Mouse (Mus musculus): ENCODE results near the gene Olfr857. TPM values are rescaled to one million over a fixed set of nuclear protein-coding genes. Genes with fewer than 3 reads are reported as not detected.
"Not testable (repeated sequence)": the region's sequence is repeated elsewhere in the genome, so short reads cannot be mapped to it uniquely, and the experiment has no call there.

Olfr857 gene
- not detected in 2 replicates for total RNA-seq (2014; rRNA removed)
- not detected in 2 replicates for polyA plus RNA-seq (2015; fragmentation: Nextera tagmentation; extraction: Ambion mirVana)

DNA sequence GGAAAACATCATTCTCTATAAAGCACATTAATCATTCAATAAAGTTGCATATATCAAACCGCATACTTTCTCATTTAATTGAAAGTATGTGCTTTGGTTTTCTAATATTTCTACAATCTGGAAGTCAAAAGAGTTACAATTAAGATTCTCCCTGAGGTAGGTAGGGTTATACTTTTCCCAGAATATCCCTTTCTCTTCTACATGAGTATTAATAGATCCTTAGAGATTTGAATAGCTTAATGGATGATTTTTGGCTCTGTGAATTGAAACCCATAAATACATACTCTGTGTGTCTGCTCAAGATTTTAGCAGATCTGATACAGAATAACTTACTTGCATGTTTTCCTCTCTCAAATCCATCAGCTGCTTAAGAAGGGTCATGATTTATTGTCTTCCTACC lies at the start of gene Olfr857:
Gene Olfr857 (plus strand): TSS at position 301 of the 400 bp plus-strand sequence.
- DNase-seq (no peak), ATAC-seq (no peak)
- WGBS = 85% methylated on average over 1 of the region's 1 CpGs
- Histone ChIP-seq H3K27ac (ENCODE audit: low read depth, low read length) (no peak within 1 kb of the TSS), H3K4me3 (ENCODE audit: low read depth, low read length) (no peak within 1 kb of the TSS), H3K4me1 (ENCODE audit: insufficient read depth) (no peaks in the 10 kb centered on the region), H3K9ac (no peak within 1 kb of the TSS), H3K27me3 (ENCODE audit: insufficient read depth, low read length) (no peaks in the 10 kb centered on the region), H3K36me3 (ENCODE audit: insufficient read depth) (no peaks in the 10 kb centered on the region), H3K9me3 (ENCODE audit: low read length) (no peaks in the 10 kb centered on the region), H3K4me2 (ENCODE audit: low read depth) (no peak within 1 kb of the TSS)
- no peak for TF ChIP-seq CTCF (IDR thresholded peaks at IDR 0.05; ENCODE audit: low read depth)

DNA sequence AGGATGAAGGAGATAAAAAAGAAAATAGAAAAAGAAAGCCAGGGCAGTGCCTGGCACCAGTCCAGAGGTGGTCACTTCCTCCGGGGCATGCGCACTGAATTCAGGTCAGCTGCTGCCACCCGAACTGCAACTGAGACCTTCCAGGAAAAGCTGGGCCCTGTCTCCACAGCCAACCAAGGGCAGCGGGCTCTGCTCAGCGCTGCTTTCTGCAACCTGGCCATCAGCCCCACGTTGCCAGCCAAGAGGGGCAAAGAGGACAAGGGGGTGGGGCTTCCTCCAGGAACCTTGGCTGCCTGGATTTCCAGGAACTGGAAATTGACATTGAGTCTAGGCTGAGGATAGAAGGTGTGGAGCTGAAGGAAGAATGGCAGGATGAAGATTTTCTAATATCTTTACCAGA lies 19.0 kb upstream of the Olfr857 start:
- H3K4me1 ChIP-seq (ENCODE audit: insufficient read depth) = no peaks in the 10 kb centered on the region
- H3K9me3 ChIP-seq (ENCODE audit: low read length) = no peaks in the 10 kb centered on the region
- TF ChIP-seq CTCF (IDR thresholded peaks at IDR 0.05; ENCODE audit: low read depth) = no peak
- DNase-seq (no peak), ATAC-seq (no peak)
- H3K9ac ChIP-seq = no peak overlapping the region
- no peak overlapping the region for H3K27ac ChIP-seq (ENCODE audit: low read depth, low read length)
- no peaks in the 10 kb centered on the region for H3K27me3 ChIP-seq (ENCODE audit: insufficient read depth, low read length)
- no peak overlapping the region for H3K4me2 ChIP-seq (ENCODE audit: low read depth)
- 87% methylated on average over 6 of the region's 6 CpGs for whole genome bisulfite sequencing
- H3K36me3 ChIP-seq (ENCODE audit: insufficient read depth) = no peaks in the 10 kb centered on the region
- H3K4me3 ChIP-seq (ENCODE audit: low read depth, low read length) = no peak overlapping the region

DNA sequence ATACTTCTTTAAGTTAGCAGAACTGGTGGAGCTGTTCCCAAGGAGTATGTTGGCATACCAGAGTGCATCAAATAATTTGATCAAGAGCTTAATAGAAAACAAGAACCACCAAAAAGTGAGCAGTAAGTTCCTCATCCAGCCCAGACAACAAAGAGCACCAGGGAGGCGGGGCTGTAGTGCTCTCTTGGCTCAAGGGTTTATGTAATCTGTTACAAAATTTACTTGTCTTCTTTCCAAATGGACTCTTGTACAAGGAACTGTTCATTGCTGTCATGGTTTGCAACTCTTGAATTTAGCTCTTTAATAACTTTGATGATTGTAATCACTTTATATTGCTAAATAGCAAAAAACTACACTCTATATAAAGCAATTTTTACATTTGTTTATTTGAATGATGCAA lies 17.8 kb upstream of the Olfr857 start:
- H3K9ac ChIP-seq = no peak overlapping the region
- no peak for TF ChIP-seq CTCF (IDR thresholded peaks at IDR 0.05; ENCODE audit: low read depth)
- no peak overlapping the region for H3K4me3 ChIP-seq (ENCODE audit: low read depth, low read length)
- no peaks in the 10 kb centered on the region for H3K27me3 ChIP-seq (ENCODE audit: insufficient read depth, low read length)
- no peaks in the 10 kb centered on the region for H3K9me3 ChIP-seq (ENCODE audit: low read length)
- no peaks in the 10 kb centered on the region for H3K4me1 ChIP-seq (ENCODE audit: insufficient read depth)
- no peak overlapping the region for H3K27ac ChIP-seq (ENCODE audit: low read depth, low read length)
- no peaks in the 10 kb centered on the region for H3K36me3 ChIP-seq (ENCODE audit: insufficient read depth)
- ATAC-seq = no peak
- WGBS = 91% methylated on average over 1 of the region's 1 CpGs
- DNase-seq = no peak
- H3K4me2 ChIP-seq (ENCODE audit: low read depth) = no peak overlapping the region

DNA sequence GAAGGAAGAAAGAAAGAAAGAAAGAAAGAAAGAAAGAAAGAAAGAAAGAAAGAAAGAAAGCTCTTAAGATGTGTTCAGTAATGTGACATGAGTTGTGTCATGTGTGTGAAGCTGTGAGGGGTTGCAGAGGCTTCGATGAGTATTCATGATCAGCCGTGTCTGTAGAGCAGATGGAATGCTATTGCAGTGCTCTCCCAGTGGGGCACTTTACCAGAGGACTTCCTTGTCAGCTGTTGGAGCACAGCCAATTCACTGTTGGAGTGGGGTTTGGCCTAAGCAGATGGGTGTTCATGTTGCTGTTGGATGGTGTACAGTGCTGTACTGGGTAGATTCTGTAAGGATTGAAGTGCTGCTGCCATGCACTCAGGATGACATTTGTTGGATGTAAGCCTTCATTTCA lies 16.8 kb upstream of the Olfr857 start:
- WGBS = 82% methylated on average over 2 of the region's 2 CpGs
- Histone ChIP-seq H3K4me2 (ENCODE audit: low read depth) (no peak overlapping the region), H3K36me3 (ENCODE audit: insufficient read depth) (no peaks in the 10 kb centered on the region), H3K27ac (ENCODE audit: low read depth, low read length) (no peak overlapping the region), H3K9me3 (ENCODE audit: low read length) (no peaks in the 10 kb centered on the region), H3K4me1 (ENCODE audit: insufficient read depth) (no peaks in the 10 kb centered on the region), H3K9ac (no peak overlapping the region), H3K4me3 (ENCODE audit: low read depth, low read length) (no peak overlapping the region), H3K27me3 (ENCODE audit: insufficient read depth, low read length) (no peaks in the 10 kb centered on the region)
- TF ChIP-seq CTCF (IDR thresholded peaks at IDR 0.05; ENCODE audit: low read depth) = no peak
- peak; percentile 23 for DNase-seq
- ATAC-seq = peak; percentile 61

DNA sequence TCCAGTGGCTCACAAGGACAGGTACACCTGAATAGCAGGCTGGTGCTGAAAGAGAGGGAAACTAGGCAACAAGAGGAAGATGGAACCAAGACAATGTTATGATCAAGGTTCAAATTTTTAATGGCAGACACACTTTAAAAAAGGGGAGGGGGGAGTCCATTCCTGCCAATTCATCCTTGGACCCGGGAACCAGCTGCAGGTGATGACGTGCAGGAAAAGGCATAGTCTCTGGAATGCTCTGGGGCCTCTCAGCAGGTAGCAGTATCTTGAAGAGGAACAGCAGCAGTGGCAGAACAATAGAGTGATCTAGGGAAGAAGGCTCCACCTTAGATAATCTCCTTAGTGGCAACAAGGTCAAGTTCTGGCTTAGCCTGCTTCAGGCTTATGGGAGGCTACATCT lies 14.9 kb upstream of the Olfr857 start:
- H3K27me3 ChIP-seq (ENCODE audit: insufficient read depth, low read length); ATAC-seq; DNase-seq; H3K4me1 ChIP-seq (ENCODE audit: insufficient read depth); H3K4me3 ChIP-seq (ENCODE audit: low read depth, low read length); H3K9ac ChIP-seq; H3K9me3 ChIP-seq (ENCODE audit: low read length); H3K36me3 ChIP-seq (ENCODE audit: insufficient read depth); H3K4me2 ChIP-seq (ENCODE audit: low read depth); H3K27ac ChIP-seq (ENCODE audit: low read depth, low read length): not testable (repeated sequence)
- WGBS = 51% methylated on average over 2 of the region's 2 CpGs

DNA sequence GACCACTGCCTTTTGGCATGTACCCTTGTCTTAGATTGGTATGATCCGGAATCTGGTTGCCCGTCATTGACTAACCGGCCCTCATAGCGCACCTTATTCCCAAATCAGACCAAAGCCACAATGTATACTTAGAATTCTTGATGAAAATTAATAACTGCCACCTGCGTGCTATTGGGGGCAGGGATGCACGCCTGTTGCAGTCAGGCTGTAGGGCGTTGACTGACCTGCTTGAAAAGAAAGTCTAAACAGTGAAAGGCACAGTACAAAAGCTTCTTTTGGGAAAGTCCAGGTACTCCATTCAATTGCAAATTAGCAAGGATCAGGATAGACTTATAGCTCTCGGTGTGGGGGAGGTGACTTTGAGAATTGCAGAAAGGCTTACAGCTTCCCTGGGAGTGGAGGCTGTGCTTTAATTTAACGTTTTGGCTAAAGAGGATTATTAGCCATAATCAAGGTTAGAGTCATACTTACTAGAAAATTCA lies 14.3 kb upstream of the Olfr857 start:
- not testable (repeated sequence) for H3K9me3 ChIP-seq (ENCODE audit: low read length); H3K27me3 ChIP-seq (ENCODE audit: insufficient read depth, low read length); H3K27ac ChIP-seq (ENCODE audit: low read depth, low read length); ATAC-seq; H3K4me3 ChIP-seq (ENCODE audit: low read depth, low read length); H3K4me2 ChIP-seq (ENCODE audit: low read depth); DNase-seq; H3K4me1 ChIP-seq (ENCODE audit: insufficient read depth); H3K9ac ChIP-seq; H3K36me3 ChIP-seq (ENCODE audit: insufficient read depth)
- whole genome bisulfite sequencing = 57% methylated on average over 9 of the region's 9 CpGs

DNA sequence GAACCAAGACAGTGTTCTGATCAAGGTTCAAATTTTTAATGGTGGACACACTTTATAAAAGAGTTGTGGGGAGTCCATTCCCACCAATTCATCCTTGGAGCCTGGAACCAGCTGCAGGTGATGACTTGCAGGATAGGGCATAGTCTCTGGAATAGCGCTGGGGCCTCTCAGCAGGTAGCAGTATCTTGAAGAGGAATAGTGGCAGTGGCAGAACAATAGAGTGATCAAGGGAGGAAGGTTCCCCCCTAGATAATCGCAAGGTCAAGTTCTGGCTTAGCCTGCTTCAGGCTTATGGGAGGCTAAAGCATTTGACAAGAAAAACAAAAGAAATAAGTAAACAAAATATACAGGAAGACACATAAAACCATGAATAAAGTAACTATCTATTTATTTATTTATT lies 4.7 kb upstream of the Olfr857 start:
- not testable (repeated sequence) for H3K4me3 ChIP-seq (ENCODE audit: low read depth, low read length); H3K9ac ChIP-seq; H3K4me2 ChIP-seq (ENCODE audit: low read depth); DNase-seq; H3K4me1 ChIP-seq (ENCODE audit: insufficient read depth); ATAC-seq; H3K27ac ChIP-seq (ENCODE audit: low read depth, low read length); H3K9me3 ChIP-seq (ENCODE audit: low read length); H3K36me3 ChIP-seq (ENCODE audit: insufficient read depth); H3K27me3 ChIP-seq (ENCODE audit: insufficient read depth, low read length)
- 56% methylated on average over 2 of the region's 2 CpGs for whole genome bisulfite sequencing

Other genes starting within 250 kb of the Olfr857 start
- gene Olfr850, start 231.2 kb upstream of the Olfr857 start, total RNA-seq (2014; rRNA removed) = not detected in 2 replicates
- not detected in 2 replicates for gene Olfr850, start 231.2 kb upstream of the Olfr857 start, polyA plus RNA-seq (2015; fragmentation: Nextera tagmentation; extraction: Ambion mirVana)
- not detected in 2 replicates for gene Olfr851, start 216.1 kb upstream of the Olfr857 start, total RNA-seq (2014; rRNA removed)
- gene Olfr851, start 216.1 kb upstream of the Olfr857 start, polyA plus RNA-seq (2015; fragmentation: Nextera tagmentation; extraction: Ambion mirVana) = not detected in 2 replicates
- not detected in 2 replicates for gene Olfr853, start 168.4 kb upstream of the Olfr857 start, total RNA-seq (2014; rRNA removed)
- gene Olfr853, start 168.4 kb upstream of the Olfr857 start, polyA plus RNA-seq (2015; fragmentation: Nextera tagmentation; extraction: Ambion mirVana) = not detected in 2 replicates
- not detected in 2 replicates for gene Olfr854, start 142.1 kb upstream of the Olfr857 start, total RNA-seq (2014; rRNA removed)
- not detected in 2 replicates for gene Olfr854, start 142.1 kb upstream of the Olfr857 start, polyA plus RNA-seq (2015; fragmentation: Nextera tagmentation; extraction: Ambion mirVana)
- not detected in 2 replicates for gene Olfr855, start 126.8 kb upstream of the Olfr857 start, total RNA-seq (2014; rRNA removed)
- gene Olfr855, start 126.8 kb upstream of the Olfr857 start, polyA plus RNA-seq (2015; fragmentation: Nextera tagmentation; extraction: Ambion mirVana) = not detected in 2 replicates
- gene Zfp317, start 87.3 kb upstream of the Olfr857 start, total RNA-seq (2014; rRNA removed) = 43.3 and 49.5 TPM in 2 replicates
- gene Zfp317, start 87.3 kb upstream of the Olfr857 start, polyA plus RNA-seq (2015; fragmentation: Nextera tagmentation; extraction: Ambion mirVana) = 19.9 and 23.9 TPM in 2 replicates
- not detected in 2 replicates for gene Olfr58, start 70.8 kb downstream of the Olfr857 start, total RNA-seq (2014; rRNA removed)
- gene Olfr58, start 70.8 kb downstream of the Olfr857 start, polyA plus RNA-seq (2015; fragmentation: Nextera tagmentation; extraction: Ambion mirVana) = not detected in 2 replicates
- not detected in 2 replicates for gene Olfr859, start 95.5 kb downstream of the Olfr857 start, total RNA-seq (2014; rRNA removed)
- not detected in 2 replicates for gene Olfr859, start 95.5 kb downstream of the Olfr857 start, polyA plus RNA-seq (2015; fragmentation: Nextera tagmentation; extraction: Ambion mirVana)
- not detected in 2 replicates for gene Olfr860, start 140.3 kb downstream of the Olfr857 start, total RNA-seq (2014; rRNA removed)
- gene Olfr860, start 140.3 kb downstream of the Olfr857 start, polyA plus RNA-seq (2015; fragmentation: Nextera tagmentation; extraction: Ambion mirVana) = not detected in 2 replicates
- not detected in 2 replicates for gene Olfr862, start 178.6 kb downstream of the Olfr857 start, total RNA-seq (2014; rRNA removed)
- gene Olfr862, start 178.6 kb downstream of the Olfr857 start, polyA plus RNA-seq (2015; fragmentation: Nextera tagmentation; extraction: Ambion mirVana) = not detected in 2 replicates
- gene Olfr77, start 207.4 kb downstream of the Olfr857 start, total RNA-seq (2014; rRNA removed) = not detected in 2 replicates
- 0.18 and 0.28 TPM in 2 replicates for gene Olfr77, start 207.4 kb downstream of the Olfr857 start, polyA plus RNA-seq (2015; fragmentation: Nextera tagmentation; extraction: Ambion mirVana)

Data from forebrain, postnatal 0 days (tissue).